Mouse (Mus musculus): ENCODE measurements around the gene Hs3st4. TPM values are rescaled to one million over a fixed set of nuclear protein-coding genes. Genes with fewer than 3 reads are reported as not detected.
A peak's percentile ranks its signal among the peaks of the same experiment; 100 is the strongest.

The Hs3st4 gene
- total RNA-seq, 2 experiments from 2014 or later = 45.9 to 60.8 TPM

GRCm38 (mm10) chr7:124258419-124258818 is 275.8 kb downstream of the Hs3st4 start:
- no peak for DNase-seq (ENCODE audit: low spot score in 2 of 2)
- intact Hi-C loops (cut with DNase I) = no loop called here

GRCm38 (mm10) chr7:124270734-124271133 is 288.1 kb downstream of the Hs3st4 start:
- intact Hi-C loops (cut with DNase I) = no loop called here
- no peak for DNase-seq (ENCODE audit: low spot score in 2 of 2)

GRCm38 (mm10) chr7:124289873-124290272 is 307.2 kb downstream of the Hs3st4 start:
- intact Hi-C loops (cut with DNase I) = no loop called here
- no peak for DNase-seq (ENCODE audit: low spot score in 2 of 2)

- DNase-seq (ENCODE audit: low spot score in 2 of 2) = peak; percentile 23 to 76
- intact Hi-C loops (cut with DNase I) = no loop called here
Measured at GRCm38 (mm10) chr7:124319451-124319850, 336.8 kb downstream of the Hs3st4 start.

- intact Hi-C loops (cut with DNase I) = no loop called here
- DNase-seq (ENCODE audit: low spot score in 2 of 2) = no peak
Measured at GRCm38 (mm10) chr7:124335635-124336034, 353.0 kb downstream of the Hs3st4 start.

GRCm38 (mm10) chr7:124341510-124341909 is 358.8 kb downstream of the Hs3st4 start:
- DNase-seq (ENCODE audit: low spot score in 2 of 2) = no peak
- intact Hi-C loops (cut with DNase I) = no loop called here

- intact Hi-C loops (cut with DNase I) = no loop called here
- peak in 1 of 2 experiments; percentile 26 for DNase-seq (ENCODE audit: low spot score in 2 of 2)
Measured at GRCm38 (mm10) chr7:124347218-124348017, 364.7 kb downstream of the Hs3st4 start.

GRCm38 (mm10) chr7:124354035-124354434 is 371.4 kb downstream of the Hs3st4 start:
- no peak for DNase-seq (ENCODE audit: low spot score in 2 of 2)
- intact Hi-C loops (cut with DNase I) = no loop called here

GRCm38 (mm10) chr7:124358068-124358467 is 375.4 kb downstream of the Hs3st4 start:
- peak in 1 of 2 experiments; percentile 12 for DNase-seq (ENCODE audit: low spot score in 2 of 2)
- intact Hi-C loops (cut with DNase I) = no loop called here

GRCm38 (mm10) chr7:124359836-124360235 is 377.2 kb downstream of the Hs3st4 start:
- intact Hi-C loops (cut with DNase I) = no loop called here
- no peak for DNase-seq (ENCODE audit: low spot score in 2 of 2)

GRCm38 (mm10) chr7:124372297-124372696 is 389.6 kb downstream of the Hs3st4 start:
- no peak for DNase-seq (ENCODE audit: low spot score in 2 of 2)
- intact Hi-C loops (cut with DNase I) = no loop called here

GRCm38 (mm10) chr7:124372697-124373096 is 390.0 kb downstream of the Hs3st4 start:
- intact Hi-C loops (cut with DNase I) = no loop called here
- DNase-seq (ENCODE audit: low spot score in 2 of 2) = no peak

- no peak for DNase-seq (ENCODE audit: low spot score in 2 of 2)
Measured at GRCm38 (mm10) chr7:124383489-124383888, 400.8 kb downstream of the Hs3st4 start.

GRCm38 (mm10) chr7:124399184-124399583 is 416.5 kb downstream of the Hs3st4 start:
- intact Hi-C loops (cut with DNase I) = no loop called here
- no peak for DNase-seq (ENCODE audit: low spot score in 2 of 2)

More at GRCm38 (mm10) chr7:124383489-124383888, 400.8 kb downstream of the Hs3st4 start:
- intact Hi-C loops (cut with DNase I) = no loop called here

GRCm38 (mm10) chr7:124426951-124427350 is 444.3 kb downstream of the Hs3st4 start:
- DNase-seq (ENCODE audit: low spot score in 2 of 2) = no peak
- intact Hi-C loops (cut with DNase I) = no loop called here

Data from left cerebral cortex, postnatal 14 days (tissue).